Mouse (Mus musculus): Measurements from ENCODE around the gene Cstad. TPM values are rescaled to one million over a fixed set of nuclear protein-coding genes. Genes with fewer than 3 reads are reported as not detected.
A peak's percentile ranks its signal among the peaks of the same experiment; 100 is the strongest.

Gene Cstad
- polyA plus RNA-seq (2016; fragmentation: Nextera tagmentation; extraction: Ambion mirVana): 0.57 and 1.3 TPM in 2 replicates

DNA sequence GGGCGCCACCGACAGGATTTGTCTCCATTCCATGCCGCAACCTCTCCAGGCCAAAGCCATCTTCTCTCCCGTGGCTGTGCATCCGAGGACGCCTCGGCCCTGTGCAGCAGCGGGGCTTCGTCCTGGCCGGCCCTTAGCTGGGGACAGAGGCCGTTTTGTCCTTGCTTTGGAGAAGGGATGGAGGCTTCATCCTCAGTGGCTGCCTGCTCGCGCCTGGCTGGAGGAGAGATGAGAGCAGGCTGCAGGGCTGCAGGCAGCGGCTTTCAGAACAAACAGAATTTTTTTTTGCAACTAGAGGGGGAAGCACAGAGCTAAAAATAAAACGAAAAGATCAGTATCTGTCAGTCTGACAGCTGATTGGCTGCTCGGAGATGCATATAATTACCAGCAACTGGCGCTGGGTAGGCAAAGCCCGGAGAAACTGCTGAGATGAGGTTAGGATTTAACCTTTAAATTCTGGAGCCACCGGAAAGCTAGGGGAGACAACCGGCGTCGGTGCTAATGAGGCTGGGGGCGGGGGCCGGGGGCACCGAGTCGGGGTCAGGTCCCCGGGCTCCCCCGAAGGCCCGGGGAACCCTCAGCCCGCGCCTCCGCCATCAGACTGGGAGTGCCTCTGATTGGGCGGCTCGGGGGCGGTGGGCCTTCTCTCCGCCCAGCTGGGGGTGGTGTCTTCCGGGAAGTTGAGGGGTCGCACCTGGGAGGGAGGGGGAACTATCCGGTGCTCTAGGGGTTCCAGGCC is at the start of gene Cstad:
Gene Cstad, plus strand, starts transcription at position 400 of the 739 bp plus-strand sequence.
- Histone ChIP-seq H3K27ac (peak within 1 kb of the TSS; percentile 93), H3K4me2 (replicated peaks) (peak within 1 kb of the TSS; percentile 63), H3K4me1 (peaks cover 26% of the 10 kb centered on the region), H3K27me3 (replicated peaks) (no peaks in the 10 kb centered on the region), H3K36me3 (no peaks in the 10 kb centered on the region), H3K9ac (peak within 1 kb of the TSS; percentile 58), H3K9me3 (no peaks in the 10 kb centered on the region), H3K4me3 (peak within 1 kb of the TSS; percentile 50)
- ATAC-seq (ENCODE audit: low FRiP score, low read depth): peak; percentile 74
- WGBS: 2% methylated on average over 39 of the region's 39 CpGs

DNA sequence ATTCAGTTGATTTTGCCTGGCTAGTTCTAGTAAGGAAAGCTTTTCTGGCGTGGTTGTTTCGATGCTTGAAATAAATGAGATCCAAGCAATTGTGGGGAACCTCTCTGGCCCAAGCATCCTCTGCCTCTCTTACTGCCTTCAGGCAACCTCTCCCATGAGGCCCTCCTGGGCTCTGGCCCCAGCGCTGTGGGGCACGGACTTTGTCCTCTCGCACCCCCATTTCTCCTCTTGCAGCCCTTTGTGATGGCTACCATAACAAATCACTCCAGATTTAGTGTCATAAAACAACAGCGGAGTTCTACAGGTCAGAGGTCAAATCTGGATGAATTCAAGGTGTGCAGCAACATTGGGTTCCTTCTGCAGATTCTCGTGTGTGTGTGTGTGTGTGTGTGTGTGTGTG is 49.1 kb upstream of the Cstad start:
- no peak for ATAC-seq (ENCODE audit: low FRiP score, low read depth)
- Histone ChIP-seq H3K4me2 (replicated peaks) (peak overlapping the region; percentile 49), H3K36me3 (no peaks in the 10 kb centered on the region), H3K9ac (peak overlapping the region; percentile 17; the same call in 1 of the 2 replicates), H3K4me3 (no peak overlapping the region), H3K27ac (no peak overlapping the region), H3K9me3 (peaks cover 2% of the 10 kb centered on the region; the same call in 1 of the 2 replicates), H3K4me1 (peaks cover 44% of the 10 kb centered on the region), H3K27me3 (replicated peaks) (0 out of 2 replicates have a peak, but pooled peaks cover 4% of the 10 kb centered on the region)
- 40% methylated on average over 7 of the region's 7 CpGs for WGBS

DNA sequence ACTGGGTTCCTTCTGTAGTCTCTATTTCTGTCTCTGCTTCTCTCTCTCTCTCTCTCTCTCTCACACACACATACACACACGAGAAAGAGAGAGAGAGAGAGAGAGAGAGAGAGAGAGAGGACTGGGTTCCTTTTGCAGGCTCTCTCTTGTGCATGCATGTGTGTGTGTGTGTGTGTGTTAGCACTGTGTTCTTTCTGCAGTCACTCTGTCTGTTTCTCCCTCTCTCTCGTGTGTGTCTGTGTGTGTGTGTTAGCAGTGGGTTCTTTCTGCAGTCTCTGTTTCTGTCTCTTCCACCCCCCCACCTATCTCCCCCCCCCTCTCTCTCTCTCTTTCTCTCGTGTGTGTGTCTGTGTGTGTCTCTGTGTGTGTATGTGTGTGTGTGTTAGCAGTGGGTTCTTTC is 48.6 kb upstream of the Cstad start:
- H3K9ac ChIP-seq: no peak overlapping the region
- no peak overlapping the region for H3K27ac ChIP-seq
- 0 out of 2 replicates have a peak, but pooled peaks cover 4% of the 10 kb centered on the region for H3K27me3 ChIP-seq (replicated peaks)
- WGBS: 29% methylated on average over 2 of the region's 3 CpGs
- H3K36me3 ChIP-seq: no peaks in the 10 kb centered on the region
- H3K4me2 ChIP-seq (replicated peaks): no peak overlapping the region
- H3K4me1 ChIP-seq: peaks cover 40% of the 10 kb centered on the region
- no peak overlapping the region for H3K4me3 ChIP-seq
- H3K9me3 ChIP-seq: peaks cover 2% of the 10 kb centered on the region; the same call in 1 of the 2 replicates
- no peak for ATAC-seq (ENCODE audit: low FRiP score, low read depth)

DNA sequence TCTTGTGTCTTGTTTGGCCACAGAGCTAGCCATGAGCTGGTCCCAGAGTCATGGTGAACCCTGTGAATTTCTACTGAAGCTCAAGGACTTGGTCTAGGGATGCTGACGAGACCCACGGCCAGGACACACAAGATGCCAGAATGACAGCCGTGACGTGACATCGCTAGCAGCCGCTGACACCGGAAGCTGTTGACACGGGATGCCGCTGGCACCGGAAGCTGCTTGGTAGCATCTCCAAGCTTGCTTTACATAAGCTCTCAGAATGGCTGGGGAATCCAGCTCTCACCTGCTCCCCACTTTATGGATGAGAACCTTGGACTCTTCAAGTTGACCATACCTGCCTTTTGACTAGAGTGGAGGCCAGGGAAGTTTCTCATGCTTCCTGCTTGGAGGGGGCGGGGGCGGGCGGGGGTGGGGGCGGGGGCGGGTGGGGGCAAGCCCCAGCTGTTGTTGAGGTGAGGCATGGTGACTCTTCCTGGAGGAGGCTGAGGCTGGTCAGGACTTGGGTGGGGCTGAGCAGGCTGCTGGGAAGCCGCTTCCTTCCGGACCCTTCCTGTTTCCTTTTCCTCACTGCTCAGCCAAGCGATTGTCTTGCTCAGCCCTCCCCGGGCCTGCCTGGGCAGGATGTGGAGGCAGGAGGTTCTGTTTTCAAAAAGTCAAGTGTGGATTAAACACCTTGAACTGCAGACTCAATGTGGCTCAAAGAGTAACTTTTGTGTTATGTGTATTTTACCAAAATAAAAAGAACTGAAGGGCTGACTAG is 47.2 kb upstream of the Cstad start:
- peaks cover 2% of the 10 kb centered on the region; the same call in 1 of the 2 replicates for H3K9me3 ChIP-seq
- H3K27me3 ChIP-seq (replicated peaks): 0 out of 2 replicates have a peak, but pooled peaks cover 4% of the 10 kb centered on the region
- H3K36me3 ChIP-seq: no peaks in the 10 kb centered on the region
- ATAC-seq (ENCODE audit: low FRiP score, low read depth): no peak
- H3K4me1 ChIP-seq: peaks cover 36% of the 10 kb centered on the region
- no peak overlapping the region for H3K9ac ChIP-seq
- H3K4me2 ChIP-seq (replicated peaks): no peak overlapping the region
- 81% methylated on average over 19 of the region's 19 CpGs for WGBS
- H3K4me3 ChIP-seq: no peak overlapping the region
- no peak overlapping the region for H3K27ac ChIP-seq

DNA sequence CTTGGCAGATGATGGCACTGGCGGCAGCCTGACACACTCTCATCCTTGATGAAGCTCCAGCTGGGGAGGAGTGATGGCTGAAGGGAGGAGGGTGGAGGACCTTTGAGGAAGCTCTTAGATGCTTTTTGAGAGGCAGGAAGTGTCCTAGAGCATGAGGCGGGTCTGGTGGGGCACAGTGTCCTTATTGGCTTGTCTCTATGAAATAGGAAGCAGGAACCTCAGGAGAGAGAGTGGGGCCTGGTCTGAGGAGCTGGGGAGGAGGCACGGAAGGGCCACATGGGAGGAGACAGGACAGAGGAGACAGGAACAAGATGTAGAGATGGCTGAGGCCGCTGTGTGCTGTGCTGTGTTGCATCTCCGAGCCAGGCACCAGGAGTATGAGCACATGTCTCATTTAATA is 43.3 kb upstream of the Cstad start:
- H3K4me2 ChIP-seq (replicated peaks): no peak overlapping the region
- H3K27me3 ChIP-seq (replicated peaks): no peaks in the 10 kb centered on the region
- no peak overlapping the region for H3K4me3 ChIP-seq
- H3K4me1 ChIP-seq: peaks cover 14% of the 10 kb centered on the region
- peaks cover 2% of the 10 kb centered on the region; the same call in 1 of the 2 replicates for H3K9me3 ChIP-seq
- no peak overlapping the region for H3K27ac ChIP-seq
- no peak for ATAC-seq (ENCODE audit: low FRiP score, low read depth)
- H3K9ac ChIP-seq: no peak overlapping the region
- 76% methylated on average over 5 of the region's 5 CpGs for WGBS
- no peaks in the 10 kb centered on the region for H3K36me3 ChIP-seq

DNA sequence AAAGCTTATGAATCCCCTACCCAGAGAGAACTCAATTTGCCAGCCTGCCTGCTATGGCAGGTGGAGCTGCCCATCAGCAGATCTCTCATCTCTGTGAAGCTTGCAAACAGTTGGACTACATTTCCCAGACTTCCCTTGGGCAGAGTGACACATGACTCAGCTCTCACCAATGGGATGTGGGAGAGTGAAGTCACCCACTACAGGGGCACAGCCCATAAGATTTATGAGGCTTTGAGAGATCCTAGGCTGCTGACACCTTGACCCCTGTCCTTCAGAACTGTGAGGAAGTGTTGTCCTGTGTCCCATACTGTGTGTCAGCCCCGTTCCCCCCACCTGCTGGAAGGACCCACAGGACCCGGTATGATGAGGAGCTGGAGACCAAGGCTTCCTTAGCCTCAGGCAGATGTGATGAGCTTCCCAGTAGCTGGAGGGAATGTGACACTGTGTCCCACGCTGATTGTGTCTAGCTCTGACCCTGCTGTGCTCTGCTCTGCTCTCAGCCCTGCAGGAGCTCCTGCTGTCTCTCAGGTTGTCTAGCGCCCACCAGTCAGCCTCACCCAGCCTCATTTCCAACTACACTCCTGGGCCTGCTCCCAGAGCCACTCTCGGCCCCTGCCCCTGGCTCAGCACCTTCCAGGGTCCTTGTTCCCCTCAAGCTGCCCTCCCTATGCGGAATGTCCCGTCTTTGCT is 40.8 kb upstream of the Cstad start:
- Histone ChIP-seq H3K4me2 (replicated peaks) (peak overlapping the region; percentile 20; the same call in 1 of the 2 replicates), H3K4me1 (peaks cover 5% of the 10 kb centered on the region), H3K4me3 (no peak overlapping the region), H3K9me3 (peaks cover 2% of the 10 kb centered on the region; the same call in 1 of the 2 replicates), H3K27me3 (replicated peaks) (no peaks in the 10 kb centered on the region), H3K36me3 (no peaks in the 10 kb centered on the region), H3K9ac (no peak overlapping the region), H3K27ac (peak overlapping the region; percentile 46)
- ATAC-seq (ENCODE audit: low FRiP score, low read depth): peak; percentile 84
- 56% methylated on average over 7 of the region's 7 CpGs for WGBS

DNA sequence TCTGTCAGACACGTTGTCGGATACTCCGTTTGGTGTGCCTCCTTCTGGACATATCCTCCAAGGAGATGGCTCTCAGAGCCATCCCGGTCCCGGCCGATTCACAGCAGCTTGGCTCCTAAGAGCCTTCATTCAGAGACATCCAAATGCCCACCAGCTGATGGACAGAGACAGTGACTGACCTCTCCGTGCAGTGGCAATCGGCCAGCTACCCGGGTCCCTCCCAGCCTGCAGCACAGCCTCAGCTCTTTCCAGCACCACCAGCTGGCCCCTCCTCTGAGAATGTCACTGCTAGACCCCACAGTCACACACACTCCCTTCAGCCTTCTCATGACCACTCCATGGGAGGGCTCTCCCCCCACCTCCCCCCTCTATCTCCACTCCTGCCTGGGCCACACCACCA is 39.6 kb upstream of the Cstad start:
- peaks cover 5% of the 10 kb centered on the region for H3K4me1 ChIP-seq
- H3K27me3 ChIP-seq (replicated peaks): no peaks in the 10 kb centered on the region
- H3K27ac ChIP-seq: no peak overlapping the region
- H3K9ac ChIP-seq: no peak overlapping the region
- WGBS: 80% methylated on average over 9 of the region's 9 CpGs
- H3K4me2 ChIP-seq (replicated peaks): no peak overlapping the region
- H3K9me3 ChIP-seq: no peaks in the 10 kb centered on the region
- ATAC-seq (ENCODE audit: low FRiP score, low read depth): no peak
- no peak overlapping the region for H3K4me3 ChIP-seq
- H3K36me3 ChIP-seq: no peaks in the 10 kb centered on the region

DNA sequence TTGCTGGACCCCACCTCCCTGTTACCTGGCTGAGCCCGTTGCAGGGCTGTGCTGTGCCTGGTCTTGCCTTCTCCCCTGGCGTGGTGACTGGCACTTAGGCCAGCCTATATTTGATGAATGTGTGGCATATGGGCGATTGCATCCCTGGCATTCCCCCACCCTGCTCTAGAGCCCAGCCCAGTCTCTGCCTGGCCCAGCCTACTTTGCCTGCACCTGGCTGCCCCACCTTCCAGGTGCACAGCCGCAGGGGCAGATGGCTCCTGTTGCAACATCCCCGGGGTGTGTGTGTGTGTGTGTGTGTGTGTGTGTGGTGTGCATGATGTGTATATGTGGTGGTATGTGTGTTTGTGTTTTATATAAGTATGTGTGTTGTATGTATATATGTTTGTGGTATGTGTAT is 38.3 kb upstream of the Cstad start:
- H3K36me3 ChIP-seq: no peaks in the 10 kb centered on the region
- H3K4me2 ChIP-seq (replicated peaks): no peak overlapping the region
- H3K4me3 ChIP-seq: no peak overlapping the region
- H3K27me3 ChIP-seq (replicated peaks): no peaks in the 10 kb centered on the region
- H3K4me1 ChIP-seq: peaks cover 5% of the 10 kb centered on the region
- WGBS: 91% methylated on average over 5 of the region's 5 CpGs
- no peak overlapping the region for H3K9ac ChIP-seq
- no peak for ATAC-seq (ENCODE audit: low FRiP score, low read depth)
- H3K9me3 ChIP-seq: no peaks in the 10 kb centered on the region
- H3K27ac ChIP-seq: no peak overlapping the region

DNA sequence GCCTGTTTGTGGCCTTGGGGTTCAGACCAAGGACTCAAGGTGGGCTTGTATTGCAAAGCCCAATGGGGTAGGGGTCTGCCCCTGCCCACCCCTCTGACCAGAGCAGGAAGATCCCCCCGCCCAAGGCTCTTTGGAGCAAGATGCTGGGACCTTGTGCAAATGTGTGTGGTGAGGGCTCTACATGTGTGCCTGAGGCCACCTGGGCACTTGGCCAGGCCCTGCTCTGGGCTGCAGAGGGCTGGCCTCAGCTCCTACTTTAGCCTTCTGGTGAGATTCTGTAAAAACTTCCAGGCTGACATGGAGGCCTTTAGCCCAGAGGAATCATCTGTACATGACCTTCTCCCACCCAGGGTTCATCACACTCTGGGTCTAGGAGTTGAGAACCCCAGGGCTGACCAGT is 35.3 kb upstream of the Cstad start:
- no peak overlapping the region for H3K4me2 ChIP-seq (replicated peaks)
- 82% methylated on average over 1 of the region's 1 CpGs for WGBS
- H3K9ac ChIP-seq: no peak overlapping the region
- H3K27ac ChIP-seq: no peak overlapping the region
- H3K27me3 ChIP-seq (replicated peaks): no peaks in the 10 kb centered on the region
- no peaks in the 10 kb centered on the region for H3K36me3 ChIP-seq
- ATAC-seq (ENCODE audit: low FRiP score, low read depth): no peak
- no peak overlapping the region for H3K4me3 ChIP-seq
- no peaks in the 10 kb centered on the region for H3K4me1 ChIP-seq
- no peaks in the 10 kb centered on the region for H3K9me3 ChIP-seq

DNA sequence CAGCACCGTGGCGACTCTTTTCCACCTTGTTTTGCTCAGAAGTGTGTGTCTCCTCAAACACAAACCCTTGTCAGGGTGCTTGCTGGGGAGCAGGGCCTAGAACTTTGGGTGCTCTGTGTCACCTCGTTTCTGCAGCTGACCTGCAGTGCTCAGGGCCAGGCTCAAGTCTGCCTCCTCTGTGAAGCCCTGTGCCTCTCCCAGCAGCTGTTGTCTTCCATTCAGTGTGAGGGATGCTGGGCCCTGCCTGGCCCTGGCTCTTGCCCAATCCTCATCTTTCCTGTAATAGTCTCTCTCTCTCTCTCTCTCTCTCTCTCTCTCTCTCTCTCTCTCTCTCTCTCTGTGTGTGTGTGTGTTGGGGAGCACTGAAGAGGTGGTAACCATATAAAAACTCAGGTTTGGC is 32.3 kb upstream of the Cstad start:
- no peaks in the 10 kb centered on the region for H3K27me3 ChIP-seq (replicated peaks)
- 82% methylated on average over 3 of the region's 3 CpGs for WGBS
- no peak overlapping the region for H3K4me2 ChIP-seq (replicated peaks)
- no peaks in the 10 kb centered on the region for H3K36me3 ChIP-seq
- no peaks in the 10 kb centered on the region for H3K9me3 ChIP-seq
- no peak overlapping the region for H3K9ac ChIP-seq
- no peak overlapping the region for H3K27ac ChIP-seq
- H3K4me1 ChIP-seq: 0 out of 2 replicates have a peak, but pooled peaks cover 4% of the 10 kb centered on the region
- ATAC-seq (ENCODE audit: low FRiP score, low read depth): no peak
- no peak overlapping the region for H3K4me3 ChIP-seq

DNA sequence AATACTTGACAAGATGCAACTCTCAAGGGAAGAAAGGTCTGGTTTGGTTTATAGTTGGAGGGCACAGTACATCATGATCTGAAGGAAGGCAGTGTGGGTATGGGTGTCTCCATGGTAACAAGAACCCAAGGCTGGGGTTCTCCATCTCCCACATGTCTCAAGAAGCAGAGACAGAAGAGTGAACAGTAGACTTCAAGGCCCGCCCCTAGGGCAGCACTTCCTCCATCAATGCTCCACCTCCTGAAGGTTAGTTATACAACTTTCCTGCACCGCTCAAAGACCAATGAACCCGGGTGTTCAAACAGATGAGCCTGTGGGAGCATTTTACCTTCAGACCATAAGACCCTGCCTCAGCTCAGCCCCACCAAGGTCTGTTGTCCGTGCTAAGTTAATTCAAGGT is 23.2 kb upstream of the Cstad start:
- Histone ChIP-seq H3K4me1 (0 out of 2 replicates have a peak, but pooled peaks cover 4% of the 10 kb centered on the region), H3K9me3 (peaks cover 6% of the 10 kb centered on the region; the same call in 1 of the 2 replicates), H3K4me3 (no peak overlapping the region), H3K9ac (no peak overlapping the region), H3K27ac (no peak overlapping the region), H3K4me2 (replicated peaks) (no peak overlapping the region), H3K36me3 (no peaks in the 10 kb centered on the region), H3K27me3 (replicated peaks) (no peaks in the 10 kb centered on the region)
- ATAC-seq (ENCODE audit: low FRiP score, low read depth): no peak
- 94% methylated on average over 4 of the region's 4 CpGs for WGBS

DNA sequence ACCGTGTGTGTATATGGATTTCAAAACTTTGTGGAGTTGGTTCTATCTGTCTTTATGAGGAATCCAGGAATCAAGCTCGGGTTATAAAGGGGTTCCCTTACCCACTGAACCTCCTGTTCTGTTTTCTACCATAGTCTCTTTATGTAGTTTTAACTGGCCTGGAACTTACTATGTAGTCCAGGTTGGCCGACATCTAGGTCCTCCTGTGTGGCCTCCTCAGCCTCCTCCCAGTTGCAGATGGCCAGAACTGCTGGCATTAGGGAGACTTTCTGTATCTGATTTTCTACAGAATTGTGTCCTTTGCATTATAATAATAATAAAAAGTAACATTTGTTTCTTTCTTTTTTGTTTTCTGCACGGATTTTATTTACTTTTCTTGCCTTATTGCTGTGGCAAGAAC is 21.3 kb upstream of the Cstad start:
- Histone ChIP-seq H3K9me3 (peaks cover 6% of the 10 kb centered on the region; the same call in 1 of the 2 replicates), H3K27ac (no peak overlapping the region)
- WGBS: 87% methylated on average over 4 of the region's 4 CpGs

More for the DNA sequence above, 21.3 kb upstream of the Cstad start:
- H3K36me3 ChIP-seq: no peaks in the 10 kb centered on the region
- H3K9ac ChIP-seq: no peak overlapping the region
- no peak overlapping the region for H3K4me2 ChIP-seq (replicated peaks)
- ATAC-seq (ENCODE audit: low FRiP score, low read depth): no peak
- no peak overlapping the region for H3K4me3 ChIP-seq
- H3K27me3 ChIP-seq (replicated peaks): no peaks in the 10 kb centered on the region
- no peaks in the 10 kb centered on the region for H3K4me1 ChIP-seq
